Mouse (Mus musculus): ENCODE data around the gene Zfp654.

GRCm38 (mm10) chr16:64889496-64889895 lies 38.0 kb upstream of the Zfp654 start:
- TF ChIP-seq POLR2A (IDR thresholded peaks at IDR 0.05; ENCODE audit: low read depth, low read length) (no peak), CTCF (conservative IDR thresholded peaks at IDR 0.05; ENCODE audit: insufficient read depth, insufficient read length, low read depth, low read length) (no peak)
